Mouse (Mus musculus) midbrain, postnatal 0 days (tissue): ENCODE data around the gene Magea4. TPM values are rescaled to one million over a fixed set of nuclear protein-coding genes. Genes with fewer than 3 reads are reported as not detected.

ENCODE experiments used
- ATAC-seq: fragments of 200-750 bp; cut with Nextera tagmentation; 2 replicates; pipeline ENCODE4 v1.8.0; 2017; ENCODE audit warnings: moderate number of reproducible peaks, mild to moderate bottlenecking, moderate TSS enrichment, moderate library complexity; ENCODE audit not compliant: low FRiP score
- DNase-seq: peaks from one replicate; pipeline ENCODE4 v3.0.0-alpha.2; 2015; ENCODE audit warnings: low spot score
- H3K27ac ChIP-seq: fragments of 300-500 bp; sonication (generic); 2 replicates; pipeline ENCODE4 v1.5.1; 2014; ENCODE audit warnings: low read depth, mild to moderate bottlenecking, low read length, mixed read lengths
- H3K27me3 ChIP-seq: fragments of 300-500 bp; sonication (generic); 2 replicates; pipeline ENCODE4 v1.6.1; 2014; ENCODE audit warnings: low read length, control low read depth, mixed read lengths; ENCODE audit not compliant: insufficient read depth
- H3K36me3 ChIP-seq: fragments of 300-500 bp; sonication (generic); 2 replicates; pipeline ENCODE4 v1.6.1; 2014; ENCODE audit warnings: low read length, control low read depth, mixed read lengths; ENCODE audit not compliant: insufficient read depth
- H3K4me1 ChIP-seq: fragments of 300-500 bp; sonication (generic); 2 replicates; pipeline ENCODE4 v1.6.1; 2014; ENCODE audit warnings: mild to moderate bottlenecking, control low read depth, antibody characterized with exemption, low read length, mixed read lengths; ENCODE audit not compliant: insufficient read depth
- H3K4me2 ChIP-seq: fragments of 300-500 bp; sonication (generic); 2 replicates; pipeline ENCODE4 v1.6.1; 2014; ENCODE audit warnings: low read depth, mild to moderate bottlenecking, low read length, mixed read lengths; ENCODE audit not compliant: poor library complexity, severe bottlenecking
- H3K4me3 ChIP-seq: fragments of 300-500 bp; sonication (generic); 2 replicates; pipeline ENCODE4 v1.5.1; 2014; ENCODE audit warnings: low read depth, mild to moderate bottlenecking, low read length, moderate library complexity
- H3K9ac ChIP-seq: fragments of 300-500 bp; sonication (generic); replicated peaks from 2 replicates; pipeline ENCODE4 v1.6.1; 2014; ENCODE audit warnings: mild to moderate bottlenecking, low read length, moderate library complexity, mixed read lengths; ENCODE audit not compliant: poor library complexity, severe bottlenecking
- H3K9me3 ChIP-seq: fragments of 300-500 bp; sonication (generic); 2 replicates; pipeline ENCODE4 v1.6.1; 2016; ENCODE audit warnings: low read length, control low read depth
- CTCF ChIP-seq: IDR thresholded peaks from 2 replicates; pipeline ENCODE4 v1.5.1; 2016; ENCODE audit warnings: antibody characterized with exemption, mild to moderate bottlenecking
- WGBS: fragments of 180-500 bp; shearing (Covaris S2); extraction: QIAGEN DNeasy Blood & Tissue Kit; methylation state at CpG from one replicate; pipeline ENCODE4 v1.1.7; 2014; 5-methylcytosine and 5-hydroxymethylcytosine counted together
- microRNA counts: library from miRNA; unstranded; fragments of <30 nt; microRNA quantifications from one replicate; lab custom pipeline; 2015
- microRNA-seq: library from miRNA; unstranded; fragments of <30 nt; microRNA quantifications from one replicate; pipeline ENCODE4, GENCODE M21; 2016; ENCODE audit warnings: borderline number of aligned reads
- polyA plus RNA-seq: library from polyadenylated mRNA; unstranded; fragments of >200 nt; fragmentation: Nextera tagmentation; extraction: Ambion mirVana; gene quantifications from 2 replicates; pipeline ENCODE4 v1.2.1, GENCODE M21; 2015
- total RNA-seq: library from RNA; depleted of rRNA; stranded (reverse); fragments of >200 nt; gene quantifications from 2 replicates; pipeline ENCODE4 v1.2.3, GENCODE M21; 2014; rRNA removed

Magea4 gene
- total RNA-seq (not detected in 2 replicates), polyA plus RNA-seq (not detected in 2 replicates)

- no peak for DNase-seq
- no peak within 1 kb of the TSS for H3K4me2 ChIP-seq
- no peaks in the 10 kb centered on the region for H3K27me3 ChIP-seq
- WGBS: 88% methylated on average over 2 of the region's 2 CpGs
- no peaks in the 10 kb centered on the region for H3K36me3 ChIP-seq
- no peak within 1 kb of the TSS for H3K27ac ChIP-seq
- H3K4me1 ChIP-seq: no peaks in the 10 kb centered on the region
- no peaks in the 10 kb centered on the region for H3K9me3 ChIP-seq
- no peak within 1 kb of the TSS for H3K4me3 ChIP-seq
- TF ChIP-seq CTCF: no peak
- H3K9ac ChIP-seq: no peak within 1 kb of the TSS
- ATAC-seq: no peak
Observed at GRCm38 (mm10) chrX:72221717-72222116, at the start of gene Magea4. Magea4 (plus strand) TSS chrX:72222017.

- DNase-seq: peak; percentile 35
- no peak overlapping the region for H3K4me2 ChIP-seq
- H3K4me3 ChIP-seq: no peak overlapping the region
- H3K27me3 ChIP-seq: no peaks in the 10 kb centered on the region
- no peak for TF ChIP-seq CTCF
- H3K9me3 ChIP-seq: no peaks in the 10 kb centered on the region
- H3K27ac ChIP-seq: 0 out of 2 replicates have a peak overlapping the region, but pooled peaks have one; percentile 26
- WGBS: 42% methylated on average over 4 of the region's 4 CpGs
- 0 out of 2 replicates have a peak, but pooled peaks have one; percentile 66 for ATAC-seq
- H3K4me1 ChIP-seq: no peaks in the 10 kb centered on the region
- H3K9ac ChIP-seq: no peak overlapping the region
- H3K36me3 ChIP-seq: no peaks in the 10 kb centered on the region
Observed at GRCm38 (mm10) chrX:72202944-72203554, 18.8 kb upstream of the Magea4 start.

- 88% methylated on average over 10 of the region's 11 CpGs for WGBS
- Histone ChIP-seq H3K9me3 (no peaks in the 10 kb centered on the region), H3K4me1 (no peaks in the 10 kb centered on the region), H3K27me3 (no peaks in the 10 kb centered on the region), H3K4me2 (no peak overlapping the region), H3K9ac (no peak overlapping the region), H3K4me3 (no peak overlapping the region), H3K27ac (no peak overlapping the region), H3K36me3 (no peaks in the 10 kb centered on the region)
- TF ChIP-seq CTCF: no peak
- no peak for DNase-seq
- ATAC-seq: no peak
Observed at GRCm38 (mm10) chrX:72270637-72271036, 48.8 kb downstream of the Magea4 start.

MicroRNAs within 50 kb of the gene (microRNA counts, 519-probe panel; counts per million panel counts)
- 528 counts per million, percentile 58 among the panel's probes with 10 or more counts for microRNA mmu-miR-224 (lab: Ali Mortazavi, UCI)
- 528 counts per million, percentile 58 among the panel's probes with 10 or more counts for microRNA mmu-miR-452 (lab: Ali Mortazavi, UCI)

Small RNA genes within 50 kb of the gene (microRNA-seq; reads per million reads assigned to microRNA genes)
- gene Mir224 (61.0 reads per million, percentile 39 among the genes with 10 or more reads in this experiment), gene Mir452 (12.1 reads per million, percentile 22 among the genes with 10 or more reads in this experiment)

Other genes with a start within 250 kb of the Magea4 start
- gene Fate1, start 249.0 kb upstream of the Magea4 start, total RNA-seq: 0.55 and 0.76 TPM in 2 replicates
- not detected in 2 replicates for gene Fate1, start 249.0 kb upstream of the Magea4 start, polyA plus RNA-seq
- 0.60 TPM in 1 of 2 replicates, not detected in the other for gene Cnga2, start 230.2 kb upstream of the Magea4 start, total RNA-seq
- 0.18 and 0.27 TPM in 2 replicates for gene Cnga2, start 230.2 kb upstream of the Magea4 start, polyA plus RNA-seq
- 0.27 and 1.0 TPM in 2 replicates for gene Gabre, start 52.8 kb downstream of the Magea4 start, total RNA-seq
- 0.92 and 1.7 TPM in 2 replicates for gene Gabre, start 52.8 kb downstream of the Magea4 start, polyA plus RNA-seq
- gene Magea10, start 164.8 kb downstream of the Magea4 start, total RNA-seq: not detected in 2 replicates
- not detected in 2 replicates for gene Magea10, start 164.8 kb downstream of the Magea4 start, polyA plus RNA-seq